Mouse (Mus musculus): Measurements from ENCODE around the gene Depdc7. TPM values are rescaled to one million over a fixed set of nuclear protein-coding genes. Genes with fewer than 3 reads are reported as not detected.

The Depdc7 gene
- polyA plus RNA-seq (2015; fragmentation: Nextera tagmentation; extraction: Ambion mirVana): 1.6 and 2.5 TPM in 2 replicates

- peak; percentile 85 for ATAC-seq (ENCODE audit: low read depth)
- peak within 1 kb of the TSS; percentile 98 for H3K4me2 ChIP-seq
- H3K27ac ChIP-seq (replicated peaks): no peak within 1 kb of the TSS
- WGBS: under 1% methylated on average over 31 of the region's 31 CpGs
- H3K9ac ChIP-seq: peak within 1 kb of the TSS; percentile 71
- no peaks in the 10 kb centered on the region for H3K36me3 ChIP-seq
- no peaks in the 10 kb centered on the region for H3K9me3 ChIP-seq
- H3K27me3 ChIP-seq: peaks cover 47% of the 10 kb centered on the region
- peaks cover 28% of the 10 kb centered on the region for H3K4me1 ChIP-seq (replicated peaks)
- H3K4me3 ChIP-seq: peak within 1 kb of the TSS; percentile 70
Observed at GRCm38 (mm10) chr2:104742741-104743064, at the start of gene Depdc7. Depdc7 (minus strand) TSS chr2:104742878.

GRCm38 (mm10) chr2:104774763-104775162 is 32.1 kb upstream of the Depdc7 start:
- no peak overlapping the region for H3K27ac ChIP-seq (replicated peaks)
- no peaks in the 10 kb centered on the region for H3K9me3 ChIP-seq
- H3K4me2 ChIP-seq: no peak overlapping the region
- no peaks in the 10 kb centered on the region for H3K4me1 ChIP-seq (replicated peaks)
- H3K4me3 ChIP-seq: no peak overlapping the region
- 91% methylated on average over 1 of the region's 1 CpGs for WGBS
- no peak for ATAC-seq (ENCODE audit: low read depth)
- peaks cover 65% of the 10 kb centered on the region for H3K36me3 ChIP-seq
- H3K27me3 ChIP-seq: no peaks in the 10 kb centered on the region
- H3K9ac ChIP-seq: no peak overlapping the region

- Histone ChIP-seq H3K4me3 (no peak overlapping the region), H3K9me3 (no peaks in the 10 kb centered on the region), H3K4me1 (replicated peaks) (no peaks in the 10 kb centered on the region), H3K27me3 (no peaks in the 10 kb centered on the region), H3K4me2 (no peak overlapping the region), H3K36me3 (peaks cover 71% of the 10 kb centered on the region), H3K9ac (no peak overlapping the region), H3K27ac (replicated peaks) (no peak overlapping the region)
- WGBS: 96% methylated on average over 1 of the region's 1 CpGs
- no peak for ATAC-seq (ENCODE audit: low read depth)
Observed at GRCm38 (mm10) chr2:104768697-104769096, 26.0 kb upstream of the Depdc7 start.

DNA sequence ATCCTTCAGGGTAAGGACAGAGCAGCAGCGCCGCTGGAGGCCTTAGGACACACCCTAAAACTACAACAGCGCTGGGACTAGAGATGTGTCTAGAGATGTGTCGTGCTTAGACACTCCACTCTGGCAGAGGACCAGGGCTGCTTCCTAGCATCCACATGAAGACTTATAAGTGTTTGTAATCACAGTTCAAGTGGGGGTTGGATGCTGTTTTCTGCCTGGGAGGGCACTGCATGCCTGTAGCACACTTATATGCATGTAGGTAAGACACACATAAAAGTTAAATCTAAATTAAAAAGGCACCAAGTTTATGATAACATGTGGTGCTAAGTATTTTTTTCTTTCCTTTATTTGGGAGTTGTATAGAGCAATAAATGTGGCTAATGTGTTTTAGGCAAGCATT is 21.3 kb upstream of the Depdc7 start:
- H3K36me3 ChIP-seq: peaks cover 61% of the 10 kb centered on the region
- no peak overlapping the region for H3K27ac ChIP-seq (replicated peaks)
- ATAC-seq (ENCODE audit: low read depth): no peak
- H3K9ac ChIP-seq: no peak overlapping the region
- no peaks in the 10 kb centered on the region for H3K9me3 ChIP-seq
- H3K4me1 ChIP-seq (replicated peaks): no peaks in the 10 kb centered on the region
- no peak overlapping the region for H3K4me3 ChIP-seq
- H3K27me3 ChIP-seq: no peaks in the 10 kb centered on the region
- H3K4me2 ChIP-seq: no peak overlapping the region
- 90% methylated on average over 4 of the region's 4 CpGs for WGBS

DNA sequence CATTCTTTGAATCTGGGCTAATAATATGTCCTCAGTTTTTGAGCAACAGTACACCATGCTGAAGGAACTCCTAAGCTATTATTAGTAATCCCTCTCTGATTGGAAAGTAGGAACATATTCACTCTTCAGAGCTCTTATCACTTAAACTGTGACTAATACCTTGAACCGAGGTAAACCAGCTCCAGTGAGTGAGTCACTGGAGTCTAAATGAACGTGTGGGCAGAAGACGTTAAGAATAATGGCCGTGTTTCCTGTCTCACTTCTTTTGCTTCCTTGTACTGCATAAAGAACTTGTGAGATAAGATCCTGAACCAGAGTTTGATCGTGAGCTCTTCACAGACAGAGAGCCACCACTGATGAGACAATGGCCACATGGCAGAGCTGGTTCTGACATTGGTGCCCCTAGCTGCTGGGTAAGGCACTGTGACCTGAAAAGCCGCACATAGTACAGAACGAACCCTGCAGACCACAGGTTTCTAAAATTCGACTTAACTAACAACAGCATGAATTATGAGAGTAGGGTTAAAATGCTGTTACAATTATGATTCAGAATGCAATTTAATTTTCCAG is 20.5 kb upstream of the Depdc7 start:
- H3K4me2 ChIP-seq: no peak overlapping the region
- H3K9ac ChIP-seq: no peak overlapping the region
- no peaks in the 10 kb centered on the region for H3K4me1 ChIP-seq (replicated peaks)
- H3K4me3 ChIP-seq: no peak overlapping the region
- no peak overlapping the region for H3K27ac ChIP-seq (replicated peaks)
- WGBS: 84% methylated on average over 8 of the region's 8 CpGs
- no peaks in the 10 kb centered on the region for H3K27me3 ChIP-seq
- no peak for ATAC-seq (ENCODE audit: low read depth)
- no peaks in the 10 kb centered on the region for H3K9me3 ChIP-seq
- H3K36me3 ChIP-seq: peaks cover 56% of the 10 kb centered on the region

DNA sequence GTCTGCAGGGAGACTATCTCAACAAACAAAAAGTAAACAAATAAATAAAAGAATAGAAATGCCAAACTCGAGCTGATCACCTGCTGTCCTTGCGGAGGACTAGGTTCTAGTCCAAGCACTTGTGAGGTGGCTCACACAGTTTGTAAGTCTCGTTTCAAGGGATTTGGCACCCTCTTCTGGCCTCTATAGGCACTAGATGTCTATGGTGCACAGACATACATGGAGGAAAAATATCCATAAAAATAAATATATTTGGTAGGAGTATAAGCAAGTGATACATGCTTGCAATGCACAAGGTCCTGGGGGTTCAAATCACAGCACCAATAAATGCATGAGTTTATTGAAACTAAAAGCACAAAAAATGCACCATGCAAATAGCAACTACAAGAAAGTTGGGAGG is 7.9 kb upstream of the Depdc7 start:
- Histone ChIP-seq H3K9me3 (no peaks in the 10 kb centered on the region), H3K4me2 (no peak overlapping the region), H3K27me3 (no peaks in the 10 kb centered on the region), H3K4me1 (replicated peaks) (no peaks in the 10 kb centered on the region), H3K9ac (no peak overlapping the region), H3K4me3 (no peak overlapping the region), H3K27ac (replicated peaks) (no peak overlapping the region), H3K36me3 (peaks cover 10% of the 10 kb centered on the region; the same call in 1 of the 2 replicates)
- no peak for ATAC-seq (ENCODE audit: low read depth)
- 65% methylated on average over 3 of the region's 3 CpGs for WGBS

- no peak overlapping the region for H3K4me2 ChIP-seq
- H3K4me3 ChIP-seq: no peak overlapping the region
- no peaks in the 10 kb centered on the region for H3K4me1 ChIP-seq (replicated peaks)
- no peak for ATAC-seq (ENCODE audit: low read depth)
- H3K27ac ChIP-seq (replicated peaks): no peak overlapping the region
- H3K9ac ChIP-seq: no peak overlapping the region
- peaks cover 6% of the 10 kb centered on the region; the same call in 1 of the 2 replicates for H3K36me3 ChIP-seq
- H3K27me3 ChIP-seq: peaks cover 11% of the 10 kb centered on the region
- WGBS: 73% methylated on average over 5 of the region's 5 CpGs
- H3K9me3 ChIP-seq: no peaks in the 10 kb centered on the region
Observed at GRCm38 (mm10) chr2:104748652-104749183, 6.0 kb upstream of the Depdc7 start.

GRCm38 (mm10) chr2:104746251-104746650 is 3.6 kb upstream of the Depdc7 start:
- Histone ChIP-seq H3K27me3 (peaks cover 31% of the 10 kb centered on the region), H3K4me1 (replicated peaks) (peaks cover 19% of the 10 kb centered on the region), H3K36me3 (no peaks in the 10 kb centered on the region), H3K4me2 (no peak overlapping the region), H3K4me3 (no peak overlapping the region), H3K9me3 (no peaks in the 10 kb centered on the region), H3K27ac (replicated peaks) (no peak overlapping the region), H3K9ac (no peak overlapping the region)
- 54% methylated on average over 8 of the region's 8 CpGs for WGBS
- ATAC-seq (ENCODE audit: low read depth): no peak

DNA sequence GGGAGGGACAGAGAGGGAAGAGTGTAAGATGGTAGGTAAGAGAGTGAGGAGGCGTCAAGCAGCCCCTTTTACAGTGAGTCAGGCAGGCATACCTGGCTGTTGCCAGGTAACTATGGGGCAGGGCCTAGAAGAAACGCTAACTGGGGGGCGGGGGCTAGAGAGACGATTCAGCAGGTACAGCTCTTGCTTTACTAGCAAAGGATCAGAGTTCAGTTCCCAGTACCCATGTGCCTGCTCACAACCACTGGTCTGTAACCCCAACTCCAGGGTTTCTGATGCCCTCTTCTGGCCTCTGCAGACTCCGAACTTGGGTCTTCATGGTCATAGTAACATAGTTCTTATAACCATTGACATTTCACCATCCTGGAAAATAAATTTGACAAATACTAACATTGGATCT is 1.3 kb upstream of the Depdc7 start:
- H3K4me1 ChIP-seq (replicated peaks): peaks cover 28% of the 10 kb centered on the region
- H3K36me3 ChIP-seq: no peaks in the 10 kb centered on the region
- no peak for ATAC-seq (ENCODE audit: low read depth)
- H3K4me2 ChIP-seq: no peak overlapping the region
- H3K9me3 ChIP-seq: no peaks in the 10 kb centered on the region
- no peak overlapping the region for H3K9ac ChIP-seq
- H3K27ac ChIP-seq (replicated peaks): no peak overlapping the region
- H3K4me3 ChIP-seq: no peak overlapping the region
- peaks cover 47% of the 10 kb centered on the region for H3K27me3 ChIP-seq
- WGBS: 45% methylated on average over 5 of the region's 5 CpGs

- ATAC-seq (ENCODE audit: low read depth): no peak; the same call in 1 of the 2 replicates
- H3K27me3 ChIP-seq: peaks cover 47% of the 10 kb centered on the region
- H3K36me3 ChIP-seq: no peaks in the 10 kb centered on the region
- H3K9me3 ChIP-seq: no peaks in the 10 kb centered on the region
- no peak overlapping the region for H3K9ac ChIP-seq
- no peak overlapping the region for H3K27ac ChIP-seq (replicated peaks)
- H3K4me3 ChIP-seq: peak overlapping the region; percentile 70
- peak overlapping the region; percentile 98 for H3K4me2 ChIP-seq
- peaks cover 28% of the 10 kb centered on the region for H3K4me1 ChIP-seq (replicated peaks)
- 6% methylated on average over 7 of the region's 7 CpGs for WGBS
Observed at GRCm38 (mm10) chr2:104743160-104743559, 482 bp upstream of the Depdc7 start.

DNA sequence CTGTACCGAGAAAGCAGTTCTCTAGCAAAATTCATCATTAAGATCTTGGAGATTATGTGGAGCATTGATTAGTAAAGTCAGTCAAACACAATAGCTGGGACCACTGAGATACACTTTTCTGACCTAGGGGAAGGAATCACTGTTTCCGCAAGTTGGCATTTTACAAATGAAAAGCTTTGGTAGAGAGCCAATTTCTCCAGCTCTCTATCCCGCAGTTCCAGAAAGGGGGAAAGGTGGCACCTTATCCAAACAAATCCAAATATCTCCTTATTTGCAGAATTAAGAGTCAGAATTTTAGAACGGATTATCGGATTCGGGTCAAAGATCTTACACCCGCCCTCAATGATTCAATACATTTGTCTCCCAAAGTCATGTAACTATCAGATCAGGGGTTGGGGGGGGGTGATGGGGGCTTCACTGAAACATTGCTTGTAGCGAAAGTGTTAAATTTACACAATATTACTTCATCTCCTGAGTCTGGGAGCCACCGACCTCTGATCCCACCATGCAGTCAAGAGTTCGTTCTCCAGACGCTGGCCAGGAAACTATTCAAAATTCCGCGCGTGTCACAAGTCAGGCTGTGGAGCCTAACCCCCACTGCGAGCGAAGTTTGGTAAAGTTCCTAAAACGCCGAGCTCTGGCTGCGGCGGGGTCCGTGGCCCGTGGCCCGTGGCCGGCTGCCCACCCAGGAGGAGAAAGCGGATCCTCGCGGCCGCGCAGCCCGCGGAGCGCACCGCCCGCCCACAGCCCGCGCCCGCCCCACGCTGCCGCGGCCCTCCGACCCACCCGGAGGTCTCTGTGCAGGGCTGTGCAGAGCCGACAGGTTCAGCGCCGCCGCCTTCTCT is 560 bp downstream of the Depdc7 start:
- Histone ChIP-seq H3K9ac (peak overlapping the region; percentile 71), H3K4me2 (peak overlapping the region; percentile 98), H3K36me3 (no peaks in the 10 kb centered on the region), H3K27me3 (peaks cover 47% of the 10 kb centered on the region), H3K27ac (replicated peaks) (no peak overlapping the region), H3K4me1 (replicated peaks) (peaks cover 28% of the 10 kb centered on the region), H3K4me3 (peak overlapping the region; percentile 70), H3K9me3 (no peaks in the 10 kb centered on the region)
- ATAC-seq (ENCODE audit: low read depth): peak; percentile 50
- WGBS: 5% methylated on average over 46 of the region's 46 CpGs

- Histone ChIP-seq H3K27ac (replicated peaks) (no peak overlapping the region), H3K4me2 (peak overlapping the region; percentile 98; the same call in 1 of the 2 replicates), H3K36me3 (no peaks in the 10 kb centered on the region), H3K4me1 (replicated peaks) (peaks cover 28% of the 10 kb centered on the region), H3K9me3 (no peaks in the 10 kb centered on the region), H3K4me3 (no peak overlapping the region), H3K9ac (no peak overlapping the region), H3K27me3 (peaks cover 47% of the 10 kb centered on the region)
- 27% methylated on average over 7 of the region's 7 CpGs for WGBS
- ATAC-seq (ENCODE audit: low read depth): no peak
Observed at GRCm38 (mm10) chr2:104741015-104741758, 1.5 kb downstream of the Depdc7 start.
